Mouse (Mus musculus) forebrain, embryonic 15.5 days (tissue): ENCODE results near the gene Ccnb1. TPM values are rescaled to one million over a fixed set of nuclear protein-coding genes. Genes with fewer than 3 reads are reported as not detected.

Experiments used
- ATAC-seq: fragments of 200-750 bp; cut with Nextera tagmentation; replicated peaks from 2 replicates; pipeline ENCODE4 v1.8.0; 2017; ENCODE audit warnings: mild to moderate bottlenecking, moderate TSS enrichment, moderate library complexity
- H3K27ac ChIP-seq: fragments of 300-500 bp; sonication (generic); replicated peaks from 2 replicates; pipeline ENCODE4 v1.5.1; 2015; ENCODE audit warnings: mild to moderate bottlenecking, inconsistent platforms
- H3K27me3 ChIP-seq: fragments of 300-500 bp; sonication (generic); 2 replicates; pipeline ENCODE4 v1.6.1; 2015; ENCODE audit warnings: inconsistent platforms
- H3K36me3 ChIP-seq: fragments of 300-500 bp; sonication (generic); 2 replicates; pipeline ENCODE4 v1.6.1; 2015; ENCODE audit warnings: mild to moderate bottlenecking, inconsistent platforms
- H3K4me1 ChIP-seq: fragments of 300-500 bp; sonication (generic); 2 replicates; pipeline ENCODE4 v1.6.1; 2015; ENCODE audit warnings: inconsistent platforms
- H3K4me2 ChIP-seq: fragments of 300-500 bp; sonication (generic); replicated peaks from 2 replicates; pipeline ENCODE4 v1.6.1; 2015; ENCODE audit warnings: mild to moderate bottlenecking, inconsistent platforms
- H3K4me3 ChIP-seq: fragments of 300-500 bp; sonication (generic); 2 replicates; pipeline ENCODE4 v1.5.1; 2015; ENCODE audit warnings: mild to moderate bottlenecking, inconsistent platforms
- H3K9ac ChIP-seq: fragments of 300-500 bp; sonication (generic); replicated peaks from 2 replicates; pipeline ENCODE4 v1.6.1; 2015; ENCODE audit warnings: mild to moderate bottlenecking, inconsistent platforms
- H3K9me3 ChIP-seq: fragments of 300-500 bp; sonication (generic); 2 replicates; pipeline ENCODE4 v1.6.1; 2016; ENCODE audit warnings: inconsistent platforms
- WGBS: fragments of 180-500 bp; shearing (Covaris S2); methylation state at CpG from one replicate; pipeline ENCODE4 v1.1.7; 2015; ENCODE audit warnings: mixed read lengths; 5-methylcytosine and 5-hydroxymethylcytosine counted together
- polyA plus RNA-seq: library from polyadenylated mRNA; unstranded; fragments of >200 nt; fragmentation: Nextera tagmentation; extraction: Ambion mirVana; gene quantifications from 2 replicates; pipeline ENCODE4 v1.2.1, GENCODE M21; 2015

Gene Ccnb1
- polyA plus RNA-seq: 128 and 144 TPM in 2 replicates

DNA sequence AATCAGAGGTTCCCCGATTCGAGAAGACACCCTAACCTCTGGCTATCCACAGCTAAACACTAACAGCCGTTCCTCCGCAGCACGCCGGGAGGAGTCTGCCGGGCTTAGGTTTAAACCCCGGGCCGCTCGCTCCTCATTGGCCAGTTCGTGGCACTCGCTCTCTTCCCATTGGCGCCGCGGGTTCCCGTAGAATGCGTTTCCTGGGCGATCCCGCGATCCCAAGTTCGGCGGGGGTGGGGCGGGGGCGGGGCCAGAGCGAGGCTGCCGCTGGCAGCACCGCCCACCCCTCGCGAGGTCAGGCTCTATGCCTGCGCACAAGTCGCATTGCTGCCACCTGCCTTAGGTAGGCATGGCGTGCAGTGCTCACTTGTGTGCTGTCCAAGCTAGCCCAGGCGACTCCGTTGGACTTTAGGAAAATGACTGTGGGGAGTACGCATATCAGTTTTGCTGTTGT, at the start of gene Ccnb1:
TSS of gene Ccnb1 (minus strand) at position 157 of the 454 bp plus-strand sequence.
- no peaks in the 10 kb centered on the region for H3K27me3 ChIP-seq
- under 1% methylated on average over 35 of the region's 35 CpGs for WGBS
- peak within 1 kb of the TSS; percentile 92 for H3K4me2 ChIP-seq
- peak within 1 kb of the TSS; percentile 45 for H3K9ac ChIP-seq
- ATAC-seq: peak; percentile 100
- H3K4me1 ChIP-seq: peaks cover 25% of the 10 kb centered on the region
- peak within 1 kb of the TSS; percentile 76 for H3K4me3 ChIP-seq
- no peaks in the 10 kb centered on the region for H3K36me3 ChIP-seq
- no peak within 1 kb of the TSS for H3K27ac ChIP-seq
- H3K9me3 ChIP-seq: no peaks in the 10 kb centered on the region

DNA sequence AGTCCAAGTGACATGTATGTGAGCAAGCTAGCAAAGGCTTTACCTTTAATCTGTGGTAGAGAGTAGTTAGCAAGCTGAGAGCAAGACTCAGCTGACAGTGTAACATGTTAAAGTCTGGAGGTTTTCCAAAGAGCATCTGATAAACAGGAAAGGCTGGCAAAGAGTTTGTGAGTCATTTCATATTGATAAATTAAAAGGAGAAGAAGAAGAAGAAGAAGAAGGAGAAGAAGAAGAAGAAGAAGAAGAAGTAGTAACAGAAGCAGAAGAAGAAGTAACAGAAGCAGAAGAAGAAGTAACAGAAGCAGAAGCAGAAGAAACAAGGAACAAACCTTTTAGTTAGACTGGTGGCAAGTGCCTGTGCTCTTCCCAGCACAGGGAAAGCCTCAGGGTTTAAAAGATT, 48.4 kb upstream of the Ccnb1 start:
- H3K36me3 ChIP-seq: no peaks in the 10 kb centered on the region
- no peak overlapping the region for H3K27ac ChIP-seq
- no peaks in the 10 kb centered on the region for H3K27me3 ChIP-seq
- no peaks in the 10 kb centered on the region for H3K9me3 ChIP-seq
- H3K4me2 ChIP-seq: no peak overlapping the region
- no peak for ATAC-seq
- no peak overlapping the region for H3K9ac ChIP-seq
- no peak overlapping the region for H3K4me3 ChIP-seq
- peaks cover 23% of the 10 kb centered on the region for H3K4me1 ChIP-seq

DNA sequence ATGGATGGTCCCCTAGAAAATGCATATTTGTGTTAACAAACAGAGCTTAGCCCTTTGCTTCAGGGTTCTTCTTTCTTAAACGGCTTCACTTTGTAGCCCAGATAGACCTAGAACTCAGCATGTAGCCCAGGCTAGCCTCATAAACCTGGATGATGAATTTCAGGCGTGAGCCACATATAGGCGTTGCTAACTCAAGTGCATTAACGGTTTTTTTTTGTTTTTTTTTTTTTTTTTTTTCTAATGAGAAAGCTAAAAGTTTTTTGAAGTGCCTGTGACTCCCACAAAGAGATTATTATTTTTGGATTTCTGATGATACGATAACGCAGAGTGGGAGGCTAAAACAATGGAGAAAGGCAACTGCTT, 47.3 kb upstream of the Ccnb1 start:
- 58% methylated on average over 6 of the region's 6 CpGs for WGBS

DNA sequence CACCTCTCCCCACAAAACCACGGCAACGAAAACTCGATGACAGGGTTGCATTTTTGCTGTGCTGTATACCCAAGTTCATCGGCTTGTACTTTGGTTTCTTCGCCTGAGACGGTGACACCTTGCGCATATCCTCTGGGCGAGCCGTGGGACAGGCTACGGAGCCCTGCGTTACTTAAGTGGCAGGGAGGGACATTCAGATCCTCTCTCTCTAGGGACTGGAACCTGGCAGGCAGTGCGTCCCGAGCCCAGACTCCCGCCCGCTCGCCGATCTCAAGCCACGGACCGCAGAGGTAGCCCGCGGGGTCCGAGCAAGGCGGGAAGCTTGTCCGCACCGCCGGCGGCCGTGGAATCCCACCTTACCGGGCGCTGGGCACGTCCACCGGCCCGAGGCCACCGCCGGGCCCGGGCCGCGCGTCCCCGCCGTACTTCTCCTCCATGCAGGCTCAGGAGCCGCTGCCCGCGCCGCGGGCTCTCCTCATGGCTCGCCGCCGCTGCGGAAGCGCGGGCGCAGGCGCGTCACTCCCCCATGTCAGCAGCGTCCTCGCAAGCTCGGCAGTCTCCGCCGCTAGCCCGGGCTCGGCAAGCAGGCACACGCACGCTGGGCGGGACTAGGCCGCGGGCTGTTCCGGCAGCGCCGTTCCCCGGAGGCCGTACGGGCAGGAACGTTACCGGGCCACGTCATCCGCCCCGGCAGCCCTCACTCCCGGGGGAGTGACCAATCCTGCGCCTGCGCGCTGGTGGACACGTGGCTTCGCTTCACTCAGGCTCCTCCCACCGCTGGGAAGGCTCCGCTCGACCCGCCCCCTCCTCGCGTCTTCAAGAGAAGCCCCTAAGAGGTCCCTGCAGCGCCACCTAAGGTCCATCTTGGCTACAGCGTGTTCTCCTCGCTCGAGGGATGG, 46.6 kb upstream of the Ccnb1 start, which contains the start of gene Slc30a5:
TSS of gene Slc30a5 (minus strand) at position 687 of the 899 bp plus-strand sequence.
- ATAC-seq: peak; percentile 98
- H3K4me3 ChIP-seq: peak within 1 kb of the TSS; percentile 84
- under 1% methylated on average over 88 of the region's 94 CpGs for WGBS
- no peaks in the 10 kb centered on the region for H3K27me3 ChIP-seq
- H3K36me3 ChIP-seq: peaks cover under 1% of the 10 kb centered on the region; the same call in 1 of the 2 replicates
- H3K4me2 ChIP-seq: peak within 1 kb of the TSS; percentile 89
- peaks cover 23% of the 10 kb centered on the region for H3K4me1 ChIP-seq
- peak within 1 kb of the TSS; percentile 99 for H3K9ac ChIP-seq
- H3K27ac ChIP-seq: peak within 1 kb of the TSS; percentile 92
- no peaks in the 10 kb centered on the region for H3K9me3 ChIP-seq

More for the DNA sequence above, 47.3 kb upstream of the Ccnb1 start:
- Histone ChIP-seq H3K27ac (0 out of 2 replicates have a peak overlapping the region, but pooled peaks have one; percentile 36), H3K27me3 (no peaks in the 10 kb centered on the region), H3K9ac (peak overlapping the region; percentile 22; the same call in 1 of the 2 replicates), H3K4me1 (peaks cover 23% of the 10 kb centered on the region), H3K4me2 (peak overlapping the region; percentile 32; the same call in 1 of the 2 replicates), H3K9me3 (no peaks in the 10 kb centered on the region), H3K36me3 (no peaks in the 10 kb centered on the region), H3K4me3 (peak overlapping the region; percentile 84)
- ATAC-seq: no peak

DNA sequence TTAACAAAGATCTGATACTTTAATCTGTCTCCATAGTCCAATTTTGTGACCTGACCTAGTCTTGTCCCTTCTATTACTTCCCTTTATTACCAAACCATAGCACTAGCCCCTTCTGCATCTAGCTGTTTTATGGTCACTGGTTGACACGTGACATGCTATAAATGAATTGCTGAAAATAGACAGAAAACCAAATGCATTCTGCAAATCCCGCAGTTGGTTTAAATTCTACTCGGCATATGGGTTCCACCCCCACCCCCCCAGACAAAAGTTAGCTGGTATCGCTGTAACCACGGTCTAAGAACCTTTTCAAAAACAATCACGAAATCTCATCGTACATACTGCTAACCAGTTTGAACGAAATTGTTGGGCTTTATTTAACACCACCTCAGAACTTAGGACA, 45.8 kb upstream of the Ccnb1 start:
- no peak for ATAC-seq
- H3K27ac ChIP-seq: no peak overlapping the region
- peak overlapping the region; percentile 84 for H3K4me3 ChIP-seq
- peaks cover 3% of the 10 kb centered on the region for H3K36me3 ChIP-seq
- WGBS: 7% methylated on average over 8 of the region's 8 CpGs
- no peaks in the 10 kb centered on the region for H3K27me3 ChIP-seq
- H3K9me3 ChIP-seq: no peaks in the 10 kb centered on the region
- H3K9ac ChIP-seq: peak overlapping the region; percentile 99
- H3K4me1 ChIP-seq: peaks cover 23% of the 10 kb centered on the region
- H3K4me2 ChIP-seq: peak overlapping the region; percentile 89

DNA sequence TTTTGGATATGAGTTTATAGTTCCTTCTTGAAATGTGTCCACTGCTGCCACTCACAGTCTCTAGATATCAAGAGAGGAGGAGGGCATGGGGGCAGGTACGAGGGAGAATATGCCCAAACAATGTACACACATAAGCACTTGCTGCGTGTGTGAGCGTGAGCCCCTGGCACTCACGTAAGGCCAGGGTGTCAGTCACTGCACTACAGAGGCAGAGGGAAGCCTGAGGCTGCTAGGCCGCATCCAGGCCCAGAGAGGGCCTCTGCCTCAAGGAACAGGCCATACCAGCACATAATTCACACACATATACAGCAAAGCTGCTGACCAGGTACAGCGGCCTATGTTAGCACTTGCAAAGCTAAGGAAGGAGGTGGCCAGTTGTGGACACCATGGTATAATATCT, 44.8 kb upstream of the Ccnb1 start:
- Histone ChIP-seq H3K27me3 (no peaks in the 10 kb centered on the region), H3K4me2 (0 out of 2 replicates have a peak overlapping the region, but pooled peaks have one; percentile 89), H3K4me1 (peaks cover 23% of the 10 kb centered on the region), H3K9me3 (no peaks in the 10 kb centered on the region), H3K36me3 (peaks cover 11% of the 10 kb centered on the region), H3K9ac (no peak overlapping the region), H3K27ac (no peak overlapping the region), H3K4me3 (no peak overlapping the region)
- no peak for ATAC-seq
- 86% methylated on average over 6 of the region's 6 CpGs for WGBS

DNA sequence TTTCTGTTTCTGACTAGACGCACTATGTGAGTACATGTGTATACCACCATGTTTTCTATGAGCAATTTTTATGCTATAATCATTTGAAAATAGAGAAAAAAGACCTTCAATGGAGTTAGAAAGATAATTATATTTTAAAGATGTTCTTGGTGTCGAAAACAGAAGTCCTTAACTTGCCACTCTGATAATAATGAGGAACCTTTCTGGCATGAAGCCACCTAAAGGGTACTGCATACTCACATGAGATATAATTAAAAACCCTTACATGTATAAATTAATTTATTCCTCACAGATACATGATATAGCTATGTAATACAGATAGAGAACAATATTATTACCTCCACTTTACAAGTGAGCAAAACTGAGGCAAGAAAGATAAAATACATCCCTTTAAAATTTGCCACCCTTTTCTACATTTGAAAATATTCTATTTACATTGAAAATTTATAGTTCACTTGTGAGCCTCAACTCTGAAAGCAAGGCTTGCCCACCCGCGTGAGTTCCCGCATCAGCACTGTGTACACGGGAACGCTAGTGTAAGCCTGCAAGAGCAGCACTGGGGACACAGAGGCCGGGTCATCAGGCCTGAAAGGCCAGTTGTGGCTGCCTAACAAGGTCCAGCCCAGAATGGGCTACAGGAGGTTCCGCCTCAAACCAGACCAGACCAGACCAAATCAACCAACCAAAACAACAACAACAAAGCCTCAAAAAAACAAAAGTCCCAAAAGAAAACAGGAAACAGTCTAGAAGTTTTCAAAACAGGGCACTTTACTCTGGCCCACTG, 39.4 kb upstream of the Ccnb1 start:
- H3K9me3 ChIP-seq: no peaks in the 10 kb centered on the region
- H3K4me3 ChIP-seq: no peak overlapping the region
- no peak overlapping the region for H3K4me2 ChIP-seq
- no peak for ATAC-seq
- 93% methylated on average over 9 of the region's 9 CpGs for WGBS
- peaks cover 43% of the 10 kb centered on the region for H3K36me3 ChIP-seq
- H3K9ac ChIP-seq: no peak overlapping the region
- no peak overlapping the region for H3K27ac ChIP-seq
- H3K27me3 ChIP-seq: no peaks in the 10 kb centered on the region
- H3K4me1 ChIP-seq: peaks cover 5% of the 10 kb centered on the region

DNA sequence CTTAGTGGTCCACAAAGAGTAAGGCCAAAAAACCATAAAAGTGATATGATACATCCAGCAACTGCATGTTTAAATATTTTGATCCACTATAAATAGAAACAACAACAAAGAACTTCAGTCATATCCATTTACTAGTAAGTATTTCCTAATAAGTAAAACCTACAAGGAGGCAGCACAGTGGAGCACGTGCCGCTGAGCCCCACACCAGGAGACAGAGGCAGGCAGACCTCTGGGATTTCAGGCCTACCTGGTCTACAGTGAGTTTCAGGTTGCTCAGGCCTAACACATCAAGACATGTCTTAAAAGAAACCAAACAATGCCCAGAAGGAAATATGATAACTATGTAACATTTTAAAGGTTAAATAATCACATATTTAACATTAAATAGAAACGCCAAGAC, 38.5 kb upstream of the Ccnb1 start:
- H3K27me3 ChIP-seq: no peaks in the 10 kb centered on the region
- no peak overlapping the region for H3K9ac ChIP-seq
- no peaks in the 10 kb centered on the region for H3K4me1 ChIP-seq
- ATAC-seq: no peak
- 97% methylated on average over 3 of the region's 3 CpGs for WGBS
- peaks cover 51% of the 10 kb centered on the region for H3K36me3 ChIP-seq
- H3K4me3 ChIP-seq: no peak overlapping the region
- no peak overlapping the region for H3K27ac ChIP-seq
- H3K9me3 ChIP-seq: no peaks in the 10 kb centered on the region
- H3K4me2 ChIP-seq: no peak overlapping the region

DNA sequence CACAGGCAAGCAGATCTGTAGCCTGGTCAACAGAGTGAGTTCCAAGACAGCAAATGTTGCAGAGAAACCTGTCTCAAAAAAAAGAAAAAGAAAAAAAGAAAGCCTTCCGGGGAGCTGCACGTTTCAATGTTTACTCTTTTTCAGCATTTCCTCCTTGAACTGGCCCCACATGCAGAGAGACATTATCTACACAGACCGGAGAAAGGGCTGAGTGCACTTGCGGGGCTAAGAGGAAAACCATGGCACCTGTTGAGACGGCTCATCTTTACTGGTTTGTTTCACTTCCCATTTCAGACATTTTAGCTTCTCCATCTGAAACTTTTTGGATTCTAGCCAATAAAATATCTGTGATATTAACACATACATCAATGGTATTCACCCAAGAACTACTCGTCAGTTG, 37.9 kb upstream of the Ccnb1 start:
- no peaks in the 10 kb centered on the region for H3K9me3 ChIP-seq
- H3K4me3 ChIP-seq: no peak overlapping the region
- no peak overlapping the region for H3K4me2 ChIP-seq
- no peaks in the 10 kb centered on the region for H3K27me3 ChIP-seq
- WGBS: 85% methylated on average over 6 of the region's 6 CpGs
- no peak overlapping the region for H3K27ac ChIP-seq
- H3K9ac ChIP-seq: no peak overlapping the region
- peaks cover 53% of the 10 kb centered on the region for H3K36me3 ChIP-seq
- no peak for ATAC-seq
- H3K4me1 ChIP-seq: no peaks in the 10 kb centered on the region

DNA sequence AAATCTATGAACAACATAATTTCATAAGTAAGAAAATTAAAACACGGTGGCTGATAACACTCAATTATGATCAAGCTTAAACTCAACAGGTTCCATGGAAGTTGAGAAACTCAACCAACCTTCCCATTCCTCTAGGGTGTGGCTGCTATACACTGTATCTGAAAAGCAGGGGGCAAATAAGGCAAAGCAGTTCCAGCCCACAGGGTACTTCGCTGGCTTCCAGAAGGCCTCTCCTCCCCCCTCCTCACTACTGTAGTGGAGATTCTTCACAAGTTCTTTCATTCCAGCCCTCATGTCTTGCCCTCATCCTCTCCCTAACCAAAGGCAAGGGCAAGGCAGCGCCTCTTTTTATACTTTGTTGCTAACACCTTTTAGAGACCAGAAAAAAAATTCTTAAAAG, 37.5 kb upstream of the Ccnb1 start:
- 98% methylated on average over 3 of the region's 3 CpGs for WGBS
- ATAC-seq: no peak
- no peak overlapping the region for H3K4me3 ChIP-seq
- no peak overlapping the region for H3K9ac ChIP-seq
- H3K4me1 ChIP-seq: no peaks in the 10 kb centered on the region
- no peak overlapping the region for H3K27ac ChIP-seq
- H3K4me2 ChIP-seq: no peak overlapping the region
- no peaks in the 10 kb centered on the region for H3K9me3 ChIP-seq
- peaks cover 56% of the 10 kb centered on the region for H3K36me3 ChIP-seq
- H3K27me3 ChIP-seq: no peaks in the 10 kb centered on the region

DNA sequence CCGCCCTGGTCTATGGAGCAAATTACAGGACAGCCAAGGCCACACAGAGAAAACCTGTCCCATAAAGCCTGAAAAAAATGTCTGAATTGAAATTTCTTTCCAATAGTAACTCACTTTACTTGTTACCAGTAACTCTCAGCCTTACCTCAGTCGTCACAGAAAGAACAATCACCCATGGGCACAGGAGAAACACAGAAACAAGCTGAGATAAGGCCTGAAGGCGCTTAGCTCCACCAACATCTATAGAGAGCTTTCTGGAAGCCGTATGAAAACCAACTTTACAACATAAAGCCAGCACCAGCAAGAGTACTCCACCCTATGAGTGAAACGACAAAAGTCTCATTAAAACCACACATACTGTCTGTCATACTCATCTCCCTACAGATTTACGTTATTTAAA, 28.1 kb upstream of the Ccnb1 start:
- Histone ChIP-seq H3K9me3 (no peaks in the 10 kb centered on the region), H3K9ac (no peak overlapping the region), H3K36me3 (peaks cover 63% of the 10 kb centered on the region), H3K4me2 (no peak overlapping the region), H3K27me3 (no peaks in the 10 kb centered on the region), H3K4me1 (no peaks in the 10 kb centered on the region), H3K4me3 (no peak overlapping the region), H3K27ac (no peak overlapping the region)
- no peak for ATAC-seq
- WGBS: 90% methylated on average over 6 of the region's 6 CpGs

DNA sequence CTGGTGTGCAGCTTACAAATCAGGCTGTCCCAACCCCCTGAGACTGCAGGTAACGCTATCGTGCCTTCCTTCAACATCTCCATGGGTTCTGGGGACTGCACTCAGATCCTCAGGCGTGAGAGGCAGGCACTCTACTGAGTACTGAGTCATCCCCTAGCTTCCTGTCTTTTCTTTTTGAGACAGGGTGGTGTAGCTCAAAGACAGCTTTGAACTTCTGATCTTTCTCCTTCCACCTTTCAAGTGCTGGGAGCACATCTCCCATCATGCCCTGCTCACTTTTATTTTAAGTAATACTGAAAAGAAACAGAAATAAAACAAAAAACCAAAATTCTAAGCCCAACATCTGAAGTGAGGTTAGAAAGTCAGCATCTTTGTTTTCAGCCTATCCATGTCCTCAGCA, 19.4 kb upstream of the Ccnb1 start:
- Histone ChIP-seq H3K27me3 (no peaks in the 10 kb centered on the region), H3K36me3 (peaks cover 68% of the 10 kb centered on the region), H3K9me3 (no peaks in the 10 kb centered on the region), H3K4me2 (no peak overlapping the region), H3K27ac (no peak overlapping the region), H3K9ac (no peak overlapping the region), H3K4me3 (no peak overlapping the region), H3K4me1 (no peaks in the 10 kb centered on the region)
- 98% methylated on average over 3 of the region's 3 CpGs for WGBS
- ATAC-seq: no peak
